Mouse (Mus musculus): ENCODE results near the gene Sox5.

DNA sequence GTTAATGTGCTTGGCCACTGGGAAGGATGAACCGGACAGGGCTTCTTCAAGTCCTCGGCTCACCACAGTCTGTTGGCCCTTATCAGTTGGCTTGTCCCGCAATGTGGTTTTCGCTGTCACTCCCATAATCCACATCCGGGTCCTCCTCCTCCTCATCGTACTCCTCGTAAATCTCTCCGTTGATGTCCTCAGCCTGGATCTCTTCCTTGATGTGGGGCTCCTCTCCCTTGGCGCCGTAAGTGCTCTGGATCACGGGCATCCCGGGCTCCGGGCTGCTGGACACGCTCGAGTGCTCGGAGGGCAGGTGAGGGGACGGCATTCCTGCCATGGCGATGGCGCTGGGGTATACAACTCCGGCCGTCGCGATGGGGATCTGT, 948.6 kb downstream of the Sox5 start:
- TF ChIP-seq CTCF (IDR thresholded peaks at IDR 0.05; ENCODE audit: extremely low read depth, insufficient read depth, insufficient read length, insufficient replicate concordance), result no peak
- no peak for TF ChIP-seq POLR2A (IDR thresholded peaks at IDR 0.05; ENCODE audit: low read depth, low read length)

Measured in spleen, adult 2 months (tissue).